Mouse (Mus musculus): ENCODE measurements around the gene Luc7l3.
A peak's percentile ranks its signal among the peaks of the same experiment; 100 is the strongest.
"Not testable (repeated sequence)": the region's sequence is repeated elsewhere in the genome, so short reads cannot be mapped to it uniquely, and the experiment has no call there.

Luc7l3 gene

DNA sequence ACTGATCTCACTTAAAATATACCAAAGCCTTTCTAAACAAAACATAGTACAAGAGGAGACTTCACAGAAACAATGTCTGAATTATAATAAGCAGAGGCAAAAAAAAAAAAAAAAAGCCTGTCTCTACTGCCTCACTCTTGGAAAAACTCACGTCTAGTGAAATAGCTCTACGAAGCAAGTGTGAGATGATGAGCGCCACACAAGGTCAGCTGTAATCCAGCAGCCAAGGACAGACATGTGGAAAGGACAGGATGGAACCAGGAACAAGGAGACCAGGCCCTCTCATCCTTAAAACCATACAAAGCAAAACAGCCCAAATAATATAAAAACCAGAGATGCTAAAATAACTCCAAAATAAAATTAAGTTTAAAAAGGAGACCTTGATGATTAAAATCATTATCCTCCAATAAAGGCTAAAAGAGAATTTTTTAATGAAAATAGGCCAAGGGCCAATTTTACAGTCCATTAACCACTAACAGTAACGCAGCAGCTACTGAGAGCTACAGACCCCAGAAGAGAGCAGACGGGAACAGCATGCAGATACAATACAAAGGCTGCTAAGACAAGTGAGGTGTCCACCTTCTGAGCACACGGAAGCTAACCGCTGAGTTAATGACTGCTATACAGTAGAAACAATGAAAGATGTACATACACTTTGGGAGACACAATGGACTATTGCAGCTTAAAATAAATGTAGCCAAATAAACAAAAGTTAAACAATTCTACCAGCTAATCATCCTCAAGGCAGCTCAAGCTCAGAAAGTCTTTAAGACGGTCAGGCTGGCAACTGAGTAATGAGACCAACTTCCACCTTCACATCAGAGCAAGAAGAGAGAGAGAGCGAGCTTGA is 26.6 kb downstream of the Luc7l3 start:
- DNase-seq (ENCODE audit: low spot score in 2 of 2), result no peak

DNA sequence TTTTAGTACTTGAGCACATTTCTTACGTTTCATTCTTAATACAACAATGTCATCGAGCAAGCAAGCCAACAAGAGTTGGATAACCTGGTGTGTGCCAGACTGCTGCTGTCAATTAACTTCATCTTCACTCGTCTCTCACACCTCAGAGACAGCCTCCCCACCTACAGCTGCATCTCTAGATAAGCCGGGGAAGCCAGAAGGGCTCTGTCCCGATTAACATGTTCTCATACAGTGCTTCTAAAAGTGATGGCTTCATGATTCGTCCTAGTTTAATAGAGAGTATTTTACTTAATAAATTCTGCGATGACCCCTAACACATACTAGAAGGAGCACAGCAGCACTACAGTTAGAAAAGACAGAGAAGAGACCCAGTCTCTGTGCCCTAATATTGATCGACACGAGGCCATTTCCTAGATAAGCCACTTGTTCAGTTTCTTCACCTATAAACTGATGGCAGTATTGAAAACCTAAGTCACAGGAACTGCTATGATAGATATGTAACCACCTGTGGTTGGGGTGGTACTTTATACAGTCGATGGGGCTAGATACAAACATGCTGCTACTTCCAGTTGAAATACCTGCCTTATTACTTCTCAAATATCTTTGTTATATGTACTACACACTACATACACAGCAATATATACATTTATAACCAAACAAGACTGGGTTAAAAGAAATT is 31.6 kb downstream of the Luc7l3 start:
- peak; percentile 37 to 60 for DNase-seq (ENCODE audit: low spot score in 2 of 2)

DNA sequence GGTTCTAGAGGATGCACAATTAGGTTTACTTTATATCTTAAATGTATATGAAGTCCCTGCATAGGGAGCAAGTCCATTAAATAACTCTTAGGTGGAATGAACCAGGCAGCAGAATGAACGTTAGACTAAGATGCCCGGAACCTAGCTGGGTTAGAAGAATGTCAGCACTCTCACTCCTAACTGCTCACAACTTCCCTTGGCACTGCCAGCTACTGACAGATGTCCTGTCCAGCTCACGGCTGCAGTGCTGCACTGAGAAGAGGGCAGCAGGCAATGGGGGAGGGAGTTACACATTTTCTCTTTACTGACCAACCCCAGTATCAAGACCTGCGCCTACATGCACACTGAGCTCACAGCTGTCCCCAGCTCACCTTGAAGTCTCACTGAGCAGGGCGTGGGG is 34.7 kb downstream of the Luc7l3 start:
- DNase-seq (ENCODE audit: low spot score in 2 of 2), result no peak

DNA sequence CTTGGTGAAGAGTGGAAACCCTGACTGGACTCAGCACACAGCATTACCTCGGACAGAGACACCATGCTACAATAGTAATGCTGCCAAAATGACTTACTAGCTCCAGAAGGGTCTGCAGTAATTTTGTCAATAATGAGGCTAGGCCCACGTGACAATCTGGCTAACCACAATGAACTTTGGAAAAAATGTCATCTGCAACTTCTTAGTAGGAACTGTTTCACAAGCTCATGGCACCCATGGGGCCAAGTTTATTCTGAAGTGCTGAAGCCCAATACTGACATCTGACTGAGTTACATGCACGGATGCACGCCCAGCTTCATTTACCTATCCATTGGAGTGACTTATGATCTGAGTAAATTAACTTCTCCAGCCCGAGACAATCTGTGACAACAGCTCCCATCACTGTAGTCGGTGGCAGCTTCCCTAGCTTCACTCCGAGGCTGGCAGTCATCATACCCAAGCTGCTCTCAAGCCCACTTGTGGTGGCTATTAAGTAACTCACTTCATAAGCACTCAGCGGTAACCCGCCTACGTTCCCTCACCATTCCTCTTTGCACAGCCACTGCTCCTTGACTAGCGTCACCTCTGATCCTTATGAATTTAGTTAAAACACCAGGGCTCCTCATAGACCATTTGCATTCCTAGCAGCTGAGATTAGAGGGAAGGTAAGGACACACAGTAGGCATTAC is 35.8 kb downstream of the Luc7l3 start:
- DNase-seq (ENCODE audit: low spot score in 2 of 2), result no peak

DNA sequence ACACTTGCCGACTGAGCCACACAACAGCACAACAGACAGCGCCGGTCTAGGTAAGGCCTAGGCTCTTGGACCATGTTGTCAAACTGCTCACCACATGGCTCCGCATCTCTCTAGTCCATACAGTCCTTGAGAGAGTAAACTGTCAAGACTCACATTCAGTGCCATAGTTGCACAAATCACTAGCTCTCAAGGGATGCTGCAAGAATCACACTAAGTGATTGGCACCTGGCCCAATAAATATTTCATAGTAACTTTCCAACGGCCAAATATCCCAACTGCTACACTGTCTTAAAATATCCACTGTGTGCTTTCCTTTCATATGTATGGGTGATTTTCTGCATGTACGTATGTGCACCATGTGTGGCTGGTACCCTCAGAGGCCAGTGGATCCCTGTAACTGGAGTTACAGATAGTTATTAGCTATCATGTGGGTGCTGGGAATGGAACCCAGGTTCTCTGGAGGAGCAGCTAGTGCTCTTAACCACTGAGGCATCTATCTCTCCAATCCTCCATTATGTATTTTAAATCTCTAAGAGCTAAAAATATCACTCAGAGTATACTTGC is 38.2 kb downstream of the Luc7l3 start:
- no peak for DNase-seq (ENCODE audit: low spot score in 2 of 2)

DNA sequence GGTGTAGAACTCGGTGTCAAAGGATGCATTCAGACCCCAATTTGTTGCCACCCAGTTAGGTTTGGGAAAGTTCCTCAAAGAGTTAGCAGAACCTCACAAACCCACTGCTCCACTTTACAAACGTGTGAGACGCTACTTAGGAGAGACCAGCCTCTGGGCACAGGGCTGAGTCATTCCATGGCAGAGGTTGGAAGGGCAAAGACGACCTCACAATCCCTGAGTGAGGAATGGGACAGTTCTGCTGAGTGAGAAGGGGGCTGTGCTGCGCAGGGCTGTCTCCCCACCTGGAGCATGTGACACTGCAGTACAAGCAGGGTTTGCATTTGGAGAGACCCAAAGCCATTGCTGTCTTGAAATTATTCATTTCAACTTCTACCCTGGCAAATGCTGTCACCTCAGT is 39.5 kb downstream of the Luc7l3 start:
- no peak for DNase-seq (ENCODE audit: low spot score in 2 of 2)

DNA sequence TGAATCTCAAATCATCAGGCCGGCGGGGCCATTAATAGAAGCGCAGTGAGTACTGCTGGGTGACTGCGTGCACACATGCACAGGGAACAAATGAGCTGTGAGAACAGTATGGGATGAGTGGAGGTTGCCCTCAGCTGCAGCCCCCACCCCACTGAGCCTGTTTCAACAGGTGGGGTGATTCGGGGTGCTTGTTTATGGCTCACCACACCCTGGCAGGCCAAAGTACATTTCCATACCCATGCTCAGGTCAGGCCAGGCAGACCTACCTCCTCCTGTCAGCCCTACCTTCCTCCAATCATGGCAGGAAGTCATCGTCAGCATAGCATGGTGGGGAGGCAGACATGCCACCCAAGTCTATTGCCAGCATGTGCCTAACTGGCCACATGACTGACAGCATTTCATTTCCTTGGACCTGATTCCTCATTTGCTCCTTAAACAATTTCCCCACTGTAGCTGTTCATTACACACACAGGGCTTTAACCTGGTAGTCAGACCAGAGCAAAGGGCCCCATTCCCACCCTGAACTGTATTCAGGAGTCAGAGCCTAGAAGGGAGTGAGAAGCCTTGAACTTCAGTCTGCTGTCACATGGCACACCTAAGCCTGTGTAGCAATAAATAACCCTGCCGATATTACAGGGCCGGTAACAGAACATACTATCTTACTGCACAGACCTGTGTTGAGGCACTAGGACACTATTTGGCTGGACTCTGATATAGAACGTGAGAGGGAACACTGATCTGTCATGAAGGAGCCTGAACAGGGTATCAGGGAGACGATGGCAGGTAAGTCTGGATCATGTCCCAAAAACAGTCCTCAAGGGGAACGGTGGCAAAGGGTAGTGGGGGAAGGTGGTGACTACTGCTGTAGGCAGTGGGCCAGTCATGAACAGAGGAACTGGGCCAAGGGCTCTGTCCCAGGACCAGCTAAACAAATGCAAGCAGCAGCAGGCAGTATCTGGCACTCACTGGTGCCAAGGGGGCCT is 40.3 kb downstream of the Luc7l3 start, which contains the start of gene Gm21885:
Gm21885 (plus strand) TSS at position 675 of the 983 bp plus-strand sequence.
- no peak for DNase-seq (ENCODE audit: low spot score in 2 of 2)

DNA sequence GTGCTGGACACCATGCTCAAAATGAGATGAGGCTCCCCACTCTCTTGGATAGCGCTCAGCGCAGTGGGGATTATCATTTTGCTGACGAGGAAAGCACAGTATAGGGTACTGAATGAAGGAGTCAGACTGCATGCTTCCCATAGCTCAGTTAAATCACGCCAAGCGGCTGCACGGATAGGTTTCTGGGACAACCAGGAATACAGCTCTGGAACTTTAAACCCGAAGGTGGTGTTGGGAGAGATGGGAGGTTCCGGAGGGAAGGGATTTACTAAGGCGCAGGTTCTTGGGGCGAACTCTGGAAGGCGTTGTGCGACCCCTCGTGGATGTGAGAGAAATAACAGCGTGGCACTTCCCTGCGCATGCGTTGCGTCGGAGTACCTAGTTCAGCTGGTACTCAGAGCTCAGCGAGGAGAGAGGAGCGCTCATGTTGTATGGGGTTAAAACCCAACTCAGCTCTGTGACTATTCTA is 44.9 kb downstream of the Luc7l3 start:
- DNase-seq (ENCODE audit: low spot score in 2 of 2), result peak; percentile 65 to 75

DNA sequence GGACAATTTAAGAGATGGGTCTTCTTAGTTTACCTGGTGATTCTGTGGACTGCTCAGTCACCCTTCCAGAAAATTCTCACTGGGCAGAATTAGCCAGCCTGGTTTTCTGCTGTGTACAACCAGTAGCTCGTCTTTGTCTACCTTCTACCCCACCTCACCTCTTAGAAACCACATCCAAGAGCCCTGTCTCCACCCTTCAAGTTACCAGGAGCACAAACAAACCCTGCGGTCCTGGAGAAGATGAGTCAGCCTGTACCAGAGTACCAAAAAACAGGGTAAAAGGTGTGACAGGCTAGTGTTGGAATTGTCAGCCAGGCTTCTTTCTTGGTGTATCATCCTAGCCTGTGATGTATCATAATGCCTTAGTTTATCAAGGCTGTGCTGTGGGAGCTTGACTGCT is 46.1 kb downstream of the Luc7l3 start:
- no peak for DNase-seq (ENCODE audit: low spot score in 2 of 2)

DNA sequence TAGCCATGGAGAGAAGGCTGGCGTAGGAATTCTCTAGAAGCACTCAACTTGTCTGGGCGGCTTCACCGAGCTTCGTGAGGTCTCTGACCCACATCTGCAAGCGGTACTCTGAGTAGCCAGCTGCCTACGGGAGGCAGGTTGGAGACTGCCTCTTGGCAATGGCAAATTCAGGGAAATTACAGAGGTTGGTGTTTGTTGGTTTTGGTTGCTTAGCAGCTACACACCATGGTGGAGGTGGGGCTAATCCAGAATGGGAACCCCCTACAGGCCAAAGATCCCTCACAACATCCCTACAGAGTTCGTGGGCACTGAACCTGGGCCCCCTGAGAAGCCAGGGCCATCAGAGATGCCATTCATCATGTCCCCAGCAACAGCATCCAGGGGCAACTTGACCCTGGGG is 46.6 kb downstream of the Luc7l3 start:
- DNase-seq (ENCODE audit: low spot score in 2 of 2), result no peak

DNA sequence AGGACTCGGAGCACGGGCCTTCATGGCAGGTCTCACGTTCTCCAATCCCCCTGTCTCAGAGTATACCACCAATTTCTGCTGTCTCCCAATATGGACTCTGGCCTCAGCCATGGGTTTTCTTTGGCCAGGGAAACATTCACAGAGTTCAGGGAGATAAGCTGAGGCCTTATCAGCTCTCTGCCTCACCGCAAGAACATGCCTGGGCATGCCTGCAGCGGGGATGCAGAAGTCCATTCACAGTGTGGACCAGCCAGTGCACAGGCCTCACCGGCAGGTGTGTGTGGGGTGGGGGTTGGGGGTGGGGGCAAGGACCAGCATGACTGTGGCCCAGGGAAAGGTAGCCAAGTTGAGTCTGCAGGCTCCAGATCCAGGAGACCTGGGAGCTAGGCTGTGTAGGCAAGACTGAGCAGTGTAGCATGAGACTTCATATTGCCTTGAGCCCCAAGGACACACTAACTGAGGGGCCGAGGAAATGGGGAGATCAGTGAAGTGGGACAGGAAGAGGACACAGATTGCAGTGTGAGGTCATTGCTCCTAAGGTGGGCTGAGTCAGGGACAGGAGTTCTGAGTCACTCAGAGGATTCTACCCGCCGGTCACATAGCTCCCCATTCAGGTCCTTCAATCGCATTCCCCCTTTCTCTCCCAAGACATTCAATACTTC is 47.5 kb downstream of the Luc7l3 start:
- DNase-seq (ENCODE audit: low spot score in 2 of 2), result no peak

DNA sequence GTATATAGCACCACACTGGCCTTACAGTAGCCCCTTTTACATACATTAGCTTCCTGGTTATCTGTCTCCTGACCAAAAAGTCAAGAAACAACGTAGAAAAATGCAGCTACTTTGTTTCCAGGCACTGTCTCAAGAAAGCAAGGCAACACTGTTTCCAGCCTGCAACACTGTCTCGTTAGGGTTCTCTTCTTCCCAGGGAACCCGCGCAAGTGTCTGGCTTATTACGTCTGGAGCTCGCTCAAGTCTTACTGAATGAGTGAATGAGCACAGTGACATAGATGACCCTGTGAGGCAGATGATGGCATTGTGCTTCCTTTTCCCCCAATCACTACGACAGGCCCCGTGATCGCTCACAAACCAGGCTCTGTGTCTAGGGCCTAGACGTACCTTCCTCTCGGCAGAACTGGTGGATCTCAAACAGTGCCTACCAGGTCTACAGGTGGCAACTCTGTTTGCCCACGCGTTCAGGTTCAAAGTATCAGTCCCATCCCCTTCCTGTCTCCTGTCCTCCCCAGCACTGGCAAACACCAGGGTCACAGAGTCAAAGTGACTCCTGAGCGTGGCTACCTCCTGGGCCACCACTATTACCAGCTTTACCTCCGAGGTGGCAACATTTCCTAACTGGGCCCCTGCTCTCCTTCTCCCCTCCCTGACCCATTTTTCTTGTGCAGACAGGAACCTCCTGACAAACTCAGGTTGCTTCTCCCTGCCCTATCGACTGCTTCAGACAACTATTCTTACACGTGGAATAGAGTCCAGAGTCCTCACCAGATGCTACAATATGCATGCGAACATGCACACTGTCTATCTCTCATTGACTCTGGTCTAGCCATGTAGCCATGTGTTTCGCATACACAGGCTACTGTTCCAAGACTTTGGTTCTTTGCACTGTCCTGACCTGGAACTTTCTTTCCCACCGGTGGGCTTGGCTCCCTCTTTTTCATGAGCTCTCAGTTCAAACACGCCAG is 48.5 kb downstream of the Luc7l3 start:
- no peak for DNase-seq (ENCODE audit: low spot score in 2 of 2)

DNA sequence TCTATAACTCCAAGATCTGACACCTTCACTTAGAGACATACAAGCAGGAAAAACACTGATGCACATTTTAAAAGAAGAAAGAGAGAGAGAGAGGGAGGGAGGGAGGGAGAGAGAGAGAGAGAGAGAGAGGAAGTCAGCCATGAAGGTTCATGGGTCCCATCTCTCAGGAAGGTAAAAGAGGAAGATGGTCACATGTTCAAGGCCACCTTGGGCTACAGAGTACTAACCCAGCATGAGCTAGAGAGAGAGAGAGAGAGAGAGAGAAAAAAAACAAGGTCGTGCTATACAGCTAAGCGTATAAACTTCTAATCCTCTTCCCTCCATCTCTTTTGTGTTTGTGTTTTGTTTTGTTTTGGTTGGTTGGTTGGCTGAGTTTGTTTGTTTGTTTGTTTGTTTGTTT is 50.8 kb downstream of the Luc7l3 start:
- DNase-seq (ENCODE audit: low spot score in 2 of 2), result no peak

DNA sequence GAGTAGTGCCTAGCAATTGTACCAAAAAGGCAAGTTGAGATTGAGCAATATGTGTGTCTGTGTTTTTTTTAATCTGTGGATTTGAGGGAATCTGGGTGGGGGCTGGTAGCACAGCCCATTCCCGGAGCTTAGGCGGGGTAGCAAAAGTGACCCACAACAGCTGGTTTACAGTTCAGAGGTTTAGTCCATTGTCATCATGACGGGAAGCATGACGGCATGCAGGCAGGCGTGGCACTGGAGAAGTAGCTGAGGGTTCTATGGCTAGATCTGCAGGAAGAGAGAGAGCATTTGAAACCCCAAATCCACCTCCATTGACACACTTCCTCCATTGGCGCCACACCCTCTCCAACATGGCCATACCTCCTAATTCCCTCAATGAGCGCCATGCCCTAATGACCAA is 51.9 kb downstream of the Luc7l3 start:
- DNase-seq (ENCODE audit: low spot score in 2 of 2), result no peak

DNA sequence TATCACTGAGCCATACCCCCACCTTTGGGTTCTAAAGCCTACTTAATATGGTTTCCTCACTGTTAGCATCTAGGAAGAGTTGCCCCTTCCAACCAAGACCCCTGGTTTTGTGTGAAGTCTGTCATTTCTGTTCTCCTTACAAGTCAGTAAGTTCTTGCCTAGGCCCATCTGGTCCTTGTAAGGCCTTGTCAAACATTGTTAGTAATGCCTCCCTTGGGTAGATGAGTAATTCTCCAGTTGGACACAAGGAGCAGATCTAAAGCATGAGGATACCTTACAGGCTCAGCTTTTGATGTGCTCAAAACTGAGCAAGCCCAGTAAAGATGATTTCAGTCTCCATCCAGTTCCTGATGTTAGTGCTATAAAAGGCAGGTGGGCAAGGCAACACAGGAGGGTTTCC is 53.0 kb downstream of the Luc7l3 start:
- DNase-seq (ENCODE audit: low spot score in 2 of 2), result no peak

DNA sequence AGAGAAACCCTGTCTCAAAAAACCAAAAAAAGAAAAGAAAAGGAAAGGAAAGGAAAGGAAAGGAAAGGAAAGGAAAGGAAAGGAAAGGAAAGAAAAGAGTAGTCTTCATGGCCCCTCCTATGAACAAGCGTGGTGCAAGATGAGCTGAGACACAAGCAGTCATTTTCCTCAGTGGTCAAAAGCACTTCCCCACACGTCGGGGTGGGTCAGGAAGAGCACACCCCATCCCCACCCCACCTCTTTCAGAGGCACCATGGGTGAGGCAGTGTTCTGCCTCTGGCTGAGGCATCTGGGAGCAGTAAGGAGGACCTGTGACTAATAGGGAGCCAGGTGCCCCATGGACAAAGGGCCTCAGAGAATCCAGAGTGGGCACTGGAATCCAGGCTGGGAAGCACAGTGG is 55.6 kb downstream of the Luc7l3 start:
- not testable (repeated sequence) for DNase-seq (ENCODE audit: low spot score in 2 of 2)

DNA sequence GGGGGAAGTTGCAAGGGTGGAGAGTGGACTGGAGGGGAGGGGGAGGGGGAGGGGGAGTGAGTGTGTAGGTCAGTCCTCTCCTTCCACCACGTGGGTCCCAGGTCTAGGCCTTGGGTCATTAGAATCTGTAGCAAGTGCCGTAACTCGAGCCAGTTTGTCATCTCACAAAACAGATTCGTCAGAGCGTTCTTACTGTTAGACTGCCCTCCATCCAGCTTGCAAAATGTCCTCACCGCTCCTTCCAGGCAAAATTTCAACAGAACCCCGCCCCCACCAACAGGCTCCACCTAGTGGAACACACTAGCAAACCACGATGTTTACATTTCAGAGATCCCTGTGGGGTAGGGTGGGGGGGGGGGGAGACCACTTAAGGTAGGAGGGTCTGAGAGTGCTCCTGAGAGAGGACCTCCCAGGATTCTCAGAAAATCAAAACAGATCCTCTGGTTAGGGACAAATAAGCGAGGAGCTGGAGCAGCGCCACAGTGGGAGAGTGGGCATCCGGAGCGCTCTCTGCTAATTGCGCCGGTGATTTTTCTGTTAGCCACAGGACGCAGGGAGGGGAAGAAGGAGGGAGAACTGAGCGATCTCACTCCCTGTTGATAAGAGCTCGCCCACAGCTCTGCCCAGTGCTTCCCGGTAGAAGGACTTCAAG is 56.5 kb downstream of the Luc7l3 start:
- peak in 1 of 2 experiments; percentile 22 for DNase-seq (ENCODE audit: low spot score in 2 of 2)

DNA sequence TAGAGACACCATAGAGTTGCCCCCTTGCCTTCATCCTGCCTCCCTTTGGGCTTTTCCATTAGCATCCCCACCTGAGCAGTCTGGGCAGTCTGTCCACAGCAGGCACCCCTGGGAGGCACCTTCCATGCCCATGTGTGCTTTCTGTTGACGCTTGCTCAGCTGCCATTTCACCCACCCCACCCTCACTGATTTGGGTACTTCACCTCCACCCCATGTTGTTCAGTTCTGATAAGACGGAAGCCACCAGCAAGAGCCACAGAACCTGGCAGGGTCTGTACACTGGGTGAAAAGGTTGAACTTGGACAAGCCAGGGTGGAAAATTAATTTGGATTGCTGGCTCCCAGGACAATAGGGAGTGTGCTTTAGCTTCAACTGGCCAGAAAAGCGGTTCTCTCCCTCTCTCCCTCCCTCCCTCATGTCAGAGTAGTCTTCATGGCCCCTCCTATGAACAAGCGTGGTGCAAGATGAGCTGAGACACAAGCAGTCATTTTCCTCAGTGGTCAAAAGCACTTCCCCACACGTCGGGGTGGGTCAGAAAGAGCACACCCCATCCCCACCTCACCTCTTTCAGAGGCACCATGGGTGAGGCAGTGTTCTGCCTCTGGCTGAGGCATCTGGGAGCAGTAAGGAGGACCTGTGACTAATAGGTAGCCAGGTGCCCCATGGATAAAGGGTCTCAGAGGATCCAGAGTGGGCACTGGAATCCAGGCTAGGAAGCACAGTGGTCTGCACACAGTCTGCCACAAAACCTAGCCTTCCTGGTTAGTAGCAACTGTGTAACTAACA is 60.0 kb downstream of the Luc7l3 start:
- peak in 1 of 2 experiments; percentile 46 for DNase-seq (ENCODE audit: low spot score in 2 of 2)
